Mouse (Mus musculus) mouse trophoblast stem cell (cell line): ENCODE measurements around the gene Llph.

Source experiments
- in situ Hi-C, 2 experiments: fragments of 300-500 bp; cut with MseI, MboI; formaldehyde crosslinking; loops; 2 replicates in 1 of 2; 3 replicates in 1 of 2; pipeline ENCODE4 v1.15.1; 2025

Llph gene

GRCm38 (mm10) chr10:120218996-120219395 is 7.9 kb upstream of the Llph start:
- in situ Hi-C loops = no loop called here

GRCm38 (mm10) chr10:120219578-120220359 is 7.1 kb upstream of the Llph start:
- in situ Hi-C loops = no loop called here

- in situ Hi-C loops = no loop called here
These were observed 6.1 kb upstream of the Llph start for GRCm38 (mm10) chr10:120220776-120221175.

GRCm38 (mm10) chr10:120231718-120232117 is 4.8 kb downstream of the Llph start:
- in situ Hi-C loops = no loop called here

GRCm38 (mm10) chr10:120233655-120234367 is 6.9 kb downstream of the Llph start:
- in situ Hi-C loops = no loop called here

- in situ Hi-C loops = no loop called here
These were observed 10.0 kb downstream of the Llph start for GRCm38 (mm10) chr10:120236855-120237254.

GRCm38 (mm10) chr10:120238241-120238640 is 11.4 kb downstream of the Llph start:
- in situ Hi-C loops = no loop called here

- in situ Hi-C loops = no loop called here
These were observed 12.6 kb downstream of the Llph start for GRCm38 (mm10) chr10:120239476-120239875.

GRCm38 (mm10) chr10:120242421-120242820 is 15.6 kb downstream of the Llph start:
- in situ Hi-C loops = no loop called here

- in situ Hi-C loops = no loop called here
These were observed 18.8 kb downstream of the Llph start for GRCm38 (mm10) chr10:120245681-120246080.

- in situ Hi-C loops = no loop called here
These were observed 20.3 kb downstream of the Llph start for GRCm38 (mm10) chr10:120246994-120247750.

- in situ Hi-C loops = no loop called here
These were observed 24.2 kb downstream of the Llph start for GRCm38 (mm10) chr10:120250911-120251683.

GRCm38 (mm10) chr10:120251791-120252190 is 24.9 kb downstream of the Llph start:
- in situ Hi-C loops = no loop called here

GRCm38 (mm10) chr10:120252800-120253199 is 25.9 kb downstream of the Llph start:
- in situ Hi-C loops = no loop called here

GRCm38 (mm10) chr10:120257231-120257630 is 30.4 kb downstream of the Llph start:
- in situ Hi-C loops = no loop called here

- in situ Hi-C loops = no loop called here
These were observed 40.9 kb downstream of the Llph start for GRCm38 (mm10) chr10:120267790-120268189.

GRCm38 (mm10) chr10:120269946-120270345 is 43.1 kb downstream of the Llph start:
- in situ Hi-C loops = no loop called here

- in situ Hi-C loops = no loop called here
These were observed 43.9 kb downstream of the Llph start for GRCm38 (mm10) chr10:120270777-120271176.

- in situ Hi-C loops = no loop called here
These were observed 44.4 kb downstream of the Llph start for GRCm38 (mm10) chr10:120271318-120271717.

GRCm38 (mm10) chr10:120271879-120272269 is 45.0 kb downstream of the Llph start:
- in situ Hi-C loops = no loop called here

- in situ Hi-C loops = no loop called here
These were observed 45.5 kb downstream of the Llph start for GRCm38 (mm10) chr10:120272270-120272883.
